Mouse (Mus musculus) liver, embryonic 15.5 days (tissue): ENCODE measurements at regions not wholly inside any gene's neighbourhood (a gene's known extent, or its start where the extent isn't known, plus 50 kb on each side); places are given as distances from the start of the nearest gene placed in this dataset.

ENCODE experiments used
- ATAC-seq: fragments of 200-750 bp; cut with Nextera tagmentation; 2 replicates; pipeline ENCODE4 v1.8.0; 2017; ENCODE audit warnings: moderate number of reproducible peaks, mild to moderate bottlenecking, moderate library complexity; ENCODE audit not compliant: insufficient read depth
- H3K27ac ChIP-seq: fragments of 300-500 bp; sonication (generic); replicated peaks from 2 replicates; pipeline ENCODE4 v1.5.1; 2015; ENCODE audit warnings: mild to moderate bottlenecking, inconsistent platforms
- H3K27me3 ChIP-seq: fragments of 300-500 bp; sonication (generic); 2 replicates; pipeline ENCODE4 v1.6.1; 2015; ENCODE audit warnings: mild to moderate bottlenecking, inconsistent platforms
- H3K36me3 ChIP-seq: fragments of 300-500 bp; sonication (generic); replicated peaks from 2 replicates; pipeline ENCODE4 v1.6.1; 2015; ENCODE audit warnings: moderate library complexity, mild to moderate bottlenecking, inconsistent platforms
- H3K4me1 ChIP-seq: fragments of 300-500 bp; sonication (generic); replicated peaks from 2 replicates; pipeline ENCODE4 v1.6.1; 2015; ENCODE audit warnings: inconsistent platforms
- H3K4me2 ChIP-seq: fragments of 300-500 bp; sonication (generic); 2 replicates; pipeline ENCODE4 v1.6.1; 2015; ENCODE audit warnings: moderate library complexity, mild to moderate bottlenecking, inconsistent platforms
- H3K4me3 ChIP-seq: fragments of 300-500 bp; sonication (generic); replicated peaks from 2 replicates; pipeline ENCODE4 v1.5.1; 2015; ENCODE audit warnings: mild to moderate bottlenecking, inconsistent platforms
- H3K9ac ChIP-seq: fragments of 300-500 bp; sonication (generic); 2 replicates; pipeline ENCODE4 v1.6.1; 2015; ENCODE audit warnings: moderate library complexity, mild to moderate bottlenecking, inconsistent platforms
- H3K9me3 ChIP-seq: fragments of 300-500 bp; sonication (generic); replicated peaks from 2 replicates; pipeline ENCODE4 v1.6.1; 2016; ENCODE audit warnings: inconsistent platforms
- WGBS: fragments of 180-500 bp; shearing (Covaris S2); methylation state at CpG from one replicate; pipeline ENCODE4 v1.1.7; 2015; ENCODE audit warnings: mixed read lengths; ENCODE audit not compliant: insufficient replicate concordance; 5-methylcytosine and 5-hydroxymethylcytosine counted together

- Histone ChIP-seq H3K27me3 (no peaks in the 10 kb centered on the region), H3K4me1 (no peaks in the 10 kb centered on the region; the same call in 1 of the 2 replicates), H3K36me3 (no peaks in the 10 kb centered on the region), H3K9ac (no peak overlapping the region), H3K4me2 (no peak overlapping the region), H3K4me3 (no peak overlapping the region), H3K27ac (no peak overlapping the region), H3K9me3 (no peaks in the 10 kb centered on the region)
- 60% methylated on average over 12 of the region's 12 CpGs for WGBS
- no peak for ATAC-seq
Measured at GRCm38 (mm10) chr6:51119691-51120302, 312.7 kb upstream of the Nfe2l3 start.

DNA sequence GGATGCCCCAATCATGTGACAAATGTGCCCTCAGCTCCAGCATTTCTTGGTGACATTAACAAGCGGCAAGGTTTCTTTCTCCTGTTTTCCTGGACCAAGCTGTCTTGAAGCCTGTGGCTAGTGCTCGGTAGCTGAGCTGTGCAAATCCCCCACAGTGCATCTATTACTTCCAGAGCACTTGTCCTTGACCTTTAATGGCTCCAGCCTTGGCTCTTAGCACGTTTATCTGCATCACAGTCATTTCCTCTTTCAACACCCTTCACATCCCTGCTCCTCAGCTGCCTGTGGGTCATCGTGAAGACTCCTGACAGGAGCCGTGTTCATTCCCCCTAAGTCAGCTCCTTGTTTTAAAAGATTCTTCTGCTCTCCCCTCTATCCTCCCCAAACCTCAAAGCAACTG is 309.5 kb upstream of the Nfe2l3 start:
- Histone ChIP-seq H3K36me3 (no peaks in the 10 kb centered on the region), H3K27me3 (no peaks in the 10 kb centered on the region), H3K9ac (no peak overlapping the region), H3K4me2 (no peak overlapping the region), H3K4me1 (no peaks in the 10 kb centered on the region; the same call in 1 of the 2 replicates), H3K4me3 (no peak overlapping the region), H3K9me3 (no peaks in the 10 kb centered on the region), H3K27ac (no peak overlapping the region)
- 22% methylated on average over 5 of the region's 5 CpGs for WGBS
- no peak for ATAC-seq

DNA sequence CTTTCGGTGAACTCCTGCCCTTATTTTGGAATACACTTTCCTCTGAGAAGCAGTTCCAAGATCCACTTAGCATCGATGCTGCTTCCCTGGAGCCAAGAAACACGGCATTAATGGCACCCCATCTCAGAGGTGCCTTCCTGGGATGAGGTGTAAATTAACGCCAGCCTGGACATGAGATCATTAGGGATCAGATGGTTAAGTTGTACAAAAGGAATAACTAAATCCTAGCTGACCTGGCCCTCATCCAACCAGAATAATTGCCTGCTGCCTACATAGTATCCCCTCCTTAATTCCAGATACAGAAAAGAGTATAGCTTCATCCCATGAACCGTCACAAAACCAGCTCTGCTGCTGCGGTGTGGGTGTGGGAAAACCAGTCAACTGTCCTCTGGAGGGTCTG is 304.6 kb upstream of the Nfe2l3 start:
- 73% methylated on average over 6 of the region's 6 CpGs for WGBS
- no peak for ATAC-seq
- Histone ChIP-seq H3K4me2 (no peak overlapping the region), H3K4me3 (no peak overlapping the region), H3K9ac (no peak overlapping the region), H3K36me3 (no peaks in the 10 kb centered on the region), H3K27ac (no peak overlapping the region), H3K4me1 (peaks cover 5% of the 10 kb centered on the region), H3K27me3 (no peaks in the 10 kb centered on the region), H3K9me3 (no peaks in the 10 kb centered on the region)

DNA sequence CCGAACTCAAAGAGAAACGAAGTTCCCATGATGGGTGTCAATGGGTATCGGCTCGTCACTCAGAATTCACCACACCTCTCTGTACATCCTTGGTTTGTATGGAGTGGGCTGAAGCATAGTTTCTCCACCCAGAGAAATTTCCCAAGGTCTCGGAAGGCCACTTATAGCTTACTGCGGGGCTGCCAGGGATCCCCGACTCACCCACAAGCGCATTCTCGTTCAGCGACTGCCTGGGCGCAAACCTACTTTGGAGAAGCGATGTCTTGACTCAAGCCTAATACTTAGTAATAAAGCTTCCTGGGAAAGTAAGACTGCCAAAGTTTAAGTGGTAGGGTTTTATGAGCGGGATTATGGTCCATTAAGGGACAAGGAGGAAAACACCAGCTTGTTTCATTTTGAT is 303.4 kb upstream of the Nfe2l3 start:
- Histone ChIP-seq H3K9me3 (no peaks in the 10 kb centered on the region), H3K36me3 (no peaks in the 10 kb centered on the region), H3K4me2 (peak overlapping the region; percentile 40; the same call in 1 of the 2 replicates), H3K27ac (no peak overlapping the region), H3K4me1 (peaks cover 5% of the 10 kb centered on the region), H3K9ac (no peak overlapping the region), H3K27me3 (no peaks in the 10 kb centered on the region), H3K4me3 (peak overlapping the region; percentile 34)
- WGBS = 79% methylated on average over 13 of the region's 13 CpGs
- ATAC-seq = no peak

DNA sequence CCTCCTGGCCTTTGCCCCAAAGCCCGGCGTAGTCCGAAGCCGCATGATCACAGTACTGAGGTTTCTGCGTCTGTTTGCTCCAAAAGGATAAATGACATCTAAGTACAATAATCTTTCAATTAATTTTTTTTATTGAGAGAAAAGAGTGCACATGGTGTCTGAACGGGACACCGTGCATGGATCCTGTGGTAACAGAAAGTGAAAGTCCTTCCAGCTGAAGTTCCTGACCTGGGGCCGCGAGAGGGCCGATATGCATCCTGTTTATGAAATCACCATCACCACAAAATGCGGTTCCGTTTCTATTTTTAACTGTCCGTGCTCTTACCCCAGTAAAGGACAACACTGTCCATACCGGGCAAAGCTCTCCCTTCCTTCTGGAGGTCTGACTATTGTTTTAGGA is 302.9 kb upstream of the Nfe2l3 start:
- Histone ChIP-seq H3K4me1 (peaks cover 5% of the 10 kb centered on the region), H3K4me2 (peak overlapping the region; percentile 40), H3K27me3 (no peaks in the 10 kb centered on the region), H3K9ac (no peak overlapping the region), H3K27ac (no peak overlapping the region), H3K9me3 (no peaks in the 10 kb centered on the region), H3K4me3 (peak overlapping the region; percentile 34), H3K36me3 (no peaks in the 10 kb centered on the region)
- WGBS = 23% methylated on average over 14 of the region's 14 CpGs
- ATAC-seq = no peak; the same call in 1 of the 2 replicates

- Histone ChIP-seq H3K36me3 (no peaks in the 10 kb centered on the region), H3K4me3 (no peak overlapping the region), H3K27me3 (no peaks in the 10 kb centered on the region), H3K4me1 (no peaks in the 10 kb centered on the region), H3K27ac (no peak overlapping the region), H3K9ac (no peak overlapping the region), H3K4me2 (no peak overlapping the region), H3K9me3 (no peaks in the 10 kb centered on the region)
- no peak for ATAC-seq
- 59% methylated on average over 11 of the region's 11 CpGs for WGBS
Measured at GRCm38 (mm10) chr6:51144762-51145161, 287.7 kb upstream of the Nfe2l3 start.

GRCm38 (mm10) chr6:51145863-51146262 is 286.6 kb upstream of the Nfe2l3 start:
- no peak overlapping the region for H3K27ac ChIP-seq

DNA sequence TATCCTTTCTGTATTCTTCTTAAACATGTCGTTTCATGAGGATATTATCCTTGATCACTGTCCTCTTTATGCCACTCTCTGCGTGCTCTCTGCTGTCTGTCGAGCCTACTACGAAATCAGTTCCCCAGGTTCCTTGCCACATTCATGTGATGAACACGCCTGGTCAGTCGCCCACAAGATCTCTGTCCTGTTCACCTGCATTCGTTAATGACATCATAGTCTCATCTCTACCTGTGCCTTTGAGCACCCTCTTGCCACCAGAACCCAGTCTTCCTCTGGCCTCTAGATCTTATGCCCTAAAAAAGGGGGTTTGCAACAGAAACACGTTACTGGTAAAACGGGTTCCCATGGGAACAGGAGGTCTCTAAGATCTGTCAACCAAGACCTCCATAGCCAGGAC is 283.6 kb upstream of the Nfe2l3 start:
- H3K4me2 ChIP-seq = no peak overlapping the region
- WGBS = 70% methylated on average over 9 of the region's 9 CpGs

More at GRCm38 (mm10) chr6:51145863-51146262, 286.6 kb upstream of the Nfe2l3 start:
- Histone ChIP-seq H3K4me1 (no peaks in the 10 kb centered on the region), H3K36me3 (no peaks in the 10 kb centered on the region), H3K9ac (no peak overlapping the region), H3K4me2 (no peak overlapping the region), H3K27me3 (no peaks in the 10 kb centered on the region), H3K4me3 (no peak overlapping the region), H3K9me3 (no peaks in the 10 kb centered on the region)
- 69% methylated on average over 4 of the region's 4 CpGs for WGBS
- ATAC-seq = no peak

GRCm38 (mm10) chr6:51150066-51150465 is 282.4 kb upstream of the Nfe2l3 start:
- Histone ChIP-seq H3K9ac (no peak overlapping the region), H3K36me3 (no peaks in the 10 kb centered on the region), H3K4me1 (no peaks in the 10 kb centered on the region), H3K27ac (no peak overlapping the region), H3K9me3 (no peaks in the 10 kb centered on the region), H3K4me2 (no peak overlapping the region), H3K4me3 (no peak overlapping the region), H3K27me3 (no peaks in the 10 kb centered on the region)
- ATAC-seq = no peak
- 61% methylated on average over 2 of the region's 2 CpGs for WGBS

More for the DNA sequence above, 283.6 kb upstream of the Nfe2l3 start:
- no peak overlapping the region for H3K27ac ChIP-seq
- H3K4me1 ChIP-seq = no peaks in the 10 kb centered on the region
- no peak overlapping the region for H3K4me3 ChIP-seq
- no peaks in the 10 kb centered on the region for H3K9me3 ChIP-seq
- H3K36me3 ChIP-seq = no peaks in the 10 kb centered on the region
- H3K9ac ChIP-seq = no peak overlapping the region
- no peaks in the 10 kb centered on the region for H3K27me3 ChIP-seq
- no peak for ATAC-seq

DNA sequence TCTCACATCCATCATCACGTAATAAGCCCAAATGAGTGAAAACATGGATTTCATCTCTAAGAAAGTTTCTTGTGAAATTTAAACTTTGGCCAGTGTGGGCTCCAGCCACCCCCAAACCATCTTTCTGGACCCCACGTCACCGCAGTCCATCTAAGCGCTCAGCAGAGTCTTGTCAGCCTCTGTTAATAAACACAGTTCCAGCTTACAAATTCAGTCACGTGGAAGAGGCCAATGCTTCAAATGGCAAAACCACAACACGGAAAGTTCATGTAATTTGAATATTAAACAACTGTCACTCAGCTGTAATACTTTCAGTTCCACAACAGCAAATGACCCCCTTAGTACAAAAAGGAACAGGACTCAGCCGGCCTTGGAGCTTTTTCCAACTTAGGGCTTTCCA is 282.0 kb upstream of the Nfe2l3 start:
- Histone ChIP-seq H3K4me2 (no peak overlapping the region), H3K27ac (no peak overlapping the region), H3K9ac (no peak overlapping the region), H3K4me3 (no peak overlapping the region), H3K4me1 (no peaks in the 10 kb centered on the region), H3K9me3 (no peaks in the 10 kb centered on the region), H3K27me3 (no peaks in the 10 kb centered on the region), H3K36me3 (no peaks in the 10 kb centered on the region)
- 68% methylated on average over 7 of the region's 7 CpGs for WGBS
- ATAC-seq = no peak

DNA sequence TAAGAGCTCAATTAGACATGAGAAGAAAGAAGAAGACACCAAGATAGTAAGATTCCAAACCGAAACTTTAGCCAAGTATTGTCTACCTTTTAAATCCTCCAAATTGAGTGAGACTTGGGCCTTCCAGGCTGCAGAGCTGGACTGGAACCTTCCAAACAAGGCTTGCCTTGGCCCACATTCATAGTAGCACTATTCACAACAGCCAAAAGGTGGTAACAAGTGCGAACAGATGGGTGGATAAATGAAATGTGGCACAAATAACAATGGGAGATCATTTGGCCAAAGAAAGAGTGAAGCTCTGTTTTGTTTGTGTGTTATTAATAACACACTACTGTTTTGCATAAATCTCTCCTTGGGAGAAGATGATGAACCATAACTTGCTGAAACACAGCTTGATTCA is 281.6 kb upstream of the Nfe2l3 start:
- H3K9me3 ChIP-seq = no peaks in the 10 kb centered on the region
- H3K36me3 ChIP-seq = no peaks in the 10 kb centered on the region
- no peaks in the 10 kb centered on the region for H3K27me3 ChIP-seq
- no peak overlapping the region for H3K27ac ChIP-seq
- H3K4me1 ChIP-seq = no peaks in the 10 kb centered on the region
- ATAC-seq = no peak
- H3K4me2 ChIP-seq = no peak overlapping the region
- WGBS = 58% methylated on average over 2 of the region's 2 CpGs
- H3K9ac ChIP-seq = no peak overlapping the region
- H3K4me3 ChIP-seq = no peak overlapping the region

DNA sequence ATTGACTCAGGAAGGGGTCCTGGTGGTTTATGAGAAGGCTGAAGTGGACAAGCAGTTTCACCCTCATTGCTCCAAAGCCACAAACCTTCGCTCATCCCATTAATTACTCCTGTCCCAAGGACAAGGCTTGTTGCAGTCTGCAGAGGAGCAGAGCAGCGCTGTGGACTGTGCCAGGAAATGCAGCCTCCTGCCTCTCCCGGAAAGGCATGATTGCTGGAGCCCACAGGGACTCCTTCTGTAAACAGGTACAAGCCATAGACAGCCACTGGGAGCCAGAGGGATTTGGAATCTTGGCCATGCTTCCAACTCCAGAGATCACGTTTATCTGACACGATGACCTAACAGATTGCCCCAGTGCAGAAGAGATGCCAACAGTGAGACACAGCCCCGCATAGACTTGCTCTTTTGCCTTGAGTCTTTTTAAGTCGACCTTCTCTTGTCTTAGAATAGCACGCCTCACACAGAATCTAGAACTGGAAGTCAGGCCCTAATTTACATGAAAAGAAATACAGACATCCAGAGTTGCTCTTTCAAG is 275.6 kb upstream of the Nfe2l3 start:
- Histone ChIP-seq H3K36me3 (no peaks in the 10 kb centered on the region), H3K9me3 (no peaks in the 10 kb centered on the region), H3K4me2 (no peak overlapping the region), H3K4me3 (no peak overlapping the region), H3K4me1 (no peaks in the 10 kb centered on the region), H3K27me3 (no peaks in the 10 kb centered on the region), H3K9ac (no peak overlapping the region), H3K27ac (no peak overlapping the region)
- ATAC-seq = no peak
- WGBS = 47% methylated on average over 8 of the region's 8 CpGs
